Mouse (Mus musculus): ENCODE results near the gene Slc22a6. TPM values are rescaled to one million over a fixed set of nuclear protein-coding genes. Genes with fewer than 3 reads are reported as not detected.
A peak's percentile ranks its signal among the peaks of the same experiment; 100 is the strongest.

The Slc22a6 gene
- total and polyA plus RNA-seq, 3 experiments: not detected

- no peak overlapping the region for H3K4me3 ChIP-seq (ENCODE audit: control insufficient read depth in 1 of 2, insufficient read depth in 1 of 2, low read depth in 2 of 2, low read length in 2 of 2)
- no peak for DNase-seq (ENCODE audit: low read depth, low spot score)
- TF ChIP-seq TCF12 (IDR thresholded peaks at IDR 0.05; ENCODE audit: low read depth, low read length) (0 out of 2 replicates have a peak, but pooled peaks have one; percentile 16), EP300 (IDR thresholded peaks at IDR 0.05; ENCODE audit: low read depth in 1 of 2, low read length in 2 of 2) (no peak), GABPA (IDR thresholded peaks at IDR 0.05; ENCODE audit: low read depth, low read length) (no peak), USF1 (IDR thresholded peaks at IDR 0.05; ENCODE audit: low read depth, low read length) (no peak), ETS1 (IDR thresholded peaks at IDR 0.05; ENCODE audit: low read depth, low read length) (0 out of 2 replicates have a peak, but pooled peaks have one; percentile 7)
- no peaks in the 10 kb centered on the region for H3K9me3 ChIP-seq (replicated peaks; ENCODE audit: insufficient read depth, low read length)
- H3K27ac ChIP-seq (ENCODE audit: control insufficient read depth, low read depth, low read length): no peak overlapping the region
- H3K79me2 ChIP-seq (ENCODE audit: control insufficient read depth, insufficient read depth, low read length, poor library complexity): no peaks in the 10 kb centered on the region
- no peaks in the 10 kb centered on the region for H3K4me1 ChIP-seq (ENCODE audit: control insufficient read depth in 1 of 2, insufficient read depth in 2 of 2, low read length in 2 of 2)
- H3K9ac ChIP-seq (ENCODE audit: control insufficient read depth, low read depth, low read length, poor library complexity, severe bottlenecking): no peak overlapping the region
- H3K27me3 ChIP-seq (ENCODE audit: control insufficient read depth in 1 of 2, insufficient read depth in 2 of 2, low read length in 2 of 2): peaks cover 9 to 21% of the 10 kb centered on the region in 2 experiments
- H3K36me3 ChIP-seq (ENCODE audit: control insufficient read depth in 1 of 2, insufficient read depth in 2 of 2, low read length in 2 of 2): no peaks in the 10 kb centered on the region
These were observed 45.4 kb upstream of the Slc22a6 start for GRCm38 (mm10) chr19:8572485-8572884.

- no peak overlapping the region for H3K9ac ChIP-seq (ENCODE audit: control insufficient read depth, low read depth, low read length, poor library complexity, severe bottlenecking)
- H3K4me3 ChIP-seq (ENCODE audit: control insufficient read depth in 1 of 2, insufficient read depth in 1 of 2, low read depth in 2 of 2, low read length in 2 of 2): no peak overlapping the region
- peaks cover 9 to 20% of the 10 kb centered on the region in 2 experiments for H3K27me3 ChIP-seq (ENCODE audit: control insufficient read depth in 1 of 2, insufficient read depth in 2 of 2, low read length in 2 of 2)
- H3K36me3 ChIP-seq (ENCODE audit: control insufficient read depth in 1 of 2, insufficient read depth in 2 of 2, low read length in 2 of 2): no peaks in the 10 kb centered on the region
- H3K4me1 ChIP-seq (ENCODE audit: control insufficient read depth in 1 of 2, insufficient read depth in 2 of 2, low read length in 2 of 2): no peaks in the 10 kb centered on the region
- no peak for DNase-seq (ENCODE audit: low read depth, low spot score)
- TF ChIP-seq CHD2 (IDR thresholded peaks at IDR 0.05; ENCODE audit: low read length): no peak
- no peaks in the 10 kb centered on the region for H3K79me2 ChIP-seq (ENCODE audit: control insufficient read depth, insufficient read depth, low read length, poor library complexity)
- H3K9me3 ChIP-seq (replicated peaks; ENCODE audit: insufficient read depth, low read length): no peaks in the 10 kb centered on the region
- no peak overlapping the region for H3K27ac ChIP-seq (ENCODE audit: control insufficient read depth, low read depth, low read length)
These were observed 40.4 kb upstream of the Slc22a6 start for GRCm38 (mm10) chr19:8577432-8577831.

- Histone ChIP-seq H3K9me3 (replicated peaks; ENCODE audit: insufficient read depth, low read length) (no peaks in the 10 kb centered on the region), H3K79me2 (ENCODE audit: control insufficient read depth, insufficient read depth, low read length, poor library complexity) (no peaks in the 10 kb centered on the region), H3K27ac (ENCODE audit: control insufficient read depth, low read depth, low read length) (no peak overlapping the region), H3K9ac (ENCODE audit: control insufficient read depth, low read depth, low read length, poor library complexity, severe bottlenecking) (no peak overlapping the region), H3K4me1 (ENCODE audit: control insufficient read depth in 1 of 2, insufficient read depth in 2 of 2, low read length in 2 of 2) (no peaks in the 10 kb centered on the region), H3K36me3 (ENCODE audit: control insufficient read depth in 1 of 2, insufficient read depth in 2 of 2, low read length in 2 of 2) (no peaks in the 10 kb centered on the region), H3K27me3 (ENCODE audit: control insufficient read depth in 1 of 2, insufficient read depth in 2 of 2, low read length in 2 of 2) (peaks cover 7 to 20% of the 10 kb centered on the region in 2 experiments), H3K4me3 (ENCODE audit: control insufficient read depth in 1 of 2, insufficient read depth in 1 of 2, low read depth in 2 of 2, low read length in 2 of 2) (no peak overlapping the region)
- TF ChIP-seq MAZ (IDR thresholded peaks at IDR 0.05; ENCODE audit: low read depth, low read length): no peak
- TF ChIP-seq ZNF384 (IDR thresholded peaks at IDR 0.05; ENCODE audit: low read depth, low read length): peak; percentile 44; the same call in 1 of the 2 replicates
- TF ChIP-seq NRF1 (IDR thresholded peaks at IDR 0.05; ENCODE audit: insufficient read depth, low read depth, low read length, poor library complexity, severe bottlenecking): no peak
- no peak for TF ChIP-seq USF1 (IDR thresholded peaks at IDR 0.05; ENCODE audit: low read depth, low read length)
- TF ChIP-seq SMC3 (IDR thresholded peaks at IDR 0.05; ENCODE audit: low read depth, low read length): peak; percentile 98
- no peak for TF ChIP-seq UBTF (IDR thresholded peaks at IDR 0.05; ENCODE audit: borderline replicate concordance, insufficient read depth, low read depth, low read length)
- TF ChIP-seq RAD21 (IDR thresholded peaks at IDR 0.05; ENCODE audit: low read depth, low read length): peak; percentile 91
- TF ChIP-seq CHD1 (IDR thresholded peaks at IDR 0.05; ENCODE audit: low read depth, low read length): no peak
- TF ChIP-seq GATA1 (IDR thresholded peaks at IDR 0.05; ENCODE audit: low read depth, low read length): no peak
- no peak for TF ChIP-seq MYC (IDR thresholded peaks at IDR 0.05; ENCODE audit: low read depth, low read length)
- TF ChIP-seq GABPA (IDR thresholded peaks at IDR 0.05; ENCODE audit: low read depth, low read length): no peak
- no peak for TF ChIP-seq ETS1 (IDR thresholded peaks at IDR 0.05; ENCODE audit: low read depth, low read length)
- no peak for TF ChIP-seq EP300 (IDR thresholded peaks at IDR 0.05; ENCODE audit: low read depth in 1 of 2, low read length in 2 of 2)
- TF ChIP-seq CTCF (IDR thresholded peaks at IDR 0.05 in 2 of 3, conservative IDR thresholded peaks at IDR 0.05 in 1 of 3; ENCODE audit: control insufficient read depth in 1 of 3, insufficient read depth in 1 of 3, low read depth in 2 of 3, low read length in 3 of 3, poor library complexity in 1 of 3, severe bottlenecking in 1 of 3): peak; percentile 85 to 95 (median 89)
- TF ChIP-seq TAL1 (IDR thresholded peaks at IDR 0.05; ENCODE audit: low read length): no peak
- TF ChIP-seq ZMIZ1 (IDR thresholded peaks at IDR 0.05; ENCODE audit: low read depth, low read length): no peak
- TF ChIP-seq ZC3H11A (IDR thresholded peaks at IDR 0.05; ENCODE audit: low read depth, low read length): peak; percentile 96
- TF ChIP-seq MAX (IDR thresholded peaks at IDR 0.05; ENCODE audit: low read length): no peak
- peak; percentile 64 for DNase-seq (ENCODE audit: low read depth, low spot score)
These were observed 39.4 kb upstream of the Slc22a6 start for GRCm38 (mm10) chr19:8578293-8578969.
